Mouse (Mus musculus): ENCODE measurements around the gene Nin.

The Nin gene

DNA sequence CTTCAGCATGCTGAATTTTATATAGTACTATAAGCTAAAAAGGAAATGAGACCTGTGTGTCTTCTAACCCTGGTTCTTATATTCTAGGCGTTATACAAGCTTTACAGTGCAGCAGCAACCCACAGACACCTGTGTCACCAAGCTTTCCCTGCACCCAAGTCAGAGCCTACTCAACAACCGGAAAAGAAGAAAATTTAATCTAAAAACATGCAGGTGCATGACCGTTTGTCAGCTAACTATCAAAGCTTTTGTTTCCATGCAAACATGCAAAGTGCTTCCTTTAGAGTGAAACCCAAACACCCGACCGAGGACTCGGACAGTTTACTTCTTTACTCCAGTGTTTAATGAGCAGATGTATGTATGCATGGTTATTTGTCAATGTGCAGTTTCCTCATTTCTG is 150.4 kb downstream of the Nin start:
- no peak for ATAC-seq (ENCODE audit: insufficient number of reproducible peaks, low FRiP score, low TSS enrichment)

- no peak for ATAC-seq (ENCODE audit: insufficient number of reproducible peaks, low FRiP score, low TSS enrichment)
Observed at GRCm38 (mm10) chr12:69962468-69962867, 151.0 kb downstream of the Nin start.
